Mouse (Mus musculus): ENCODE results near the gene St6galnac3.

The St6galnac3 gene

GRCm38 (mm10) chr3:153353313-153354103, 371.5 kb downstream of the St6galnac3 start:
- no peak for DNase-seq (ENCODE audit: low spot score in 2 of 2)

DNA sequence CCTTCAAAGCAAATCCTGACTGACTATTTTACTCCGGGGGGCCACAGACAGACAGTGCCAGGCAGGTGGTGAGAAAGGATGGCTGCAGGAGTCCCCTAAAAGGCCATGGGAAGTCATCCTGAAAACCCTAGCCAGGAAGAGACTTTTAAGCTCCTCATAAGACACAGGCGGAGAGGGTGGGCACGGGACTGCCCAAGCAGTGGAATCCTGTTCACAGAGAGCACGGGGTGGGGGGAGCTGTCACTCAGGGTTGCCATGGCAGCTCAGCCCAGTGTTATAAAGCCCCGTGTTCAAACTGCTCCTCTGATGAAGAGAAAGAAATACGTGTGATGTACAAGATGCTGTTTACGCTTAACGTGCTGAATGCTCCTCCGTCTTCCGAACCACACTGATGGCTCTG, 375.0 kb downstream of the St6galnac3 start:
- no peak for DNase-seq (ENCODE audit: low spot score in 2 of 2)

DNA sequence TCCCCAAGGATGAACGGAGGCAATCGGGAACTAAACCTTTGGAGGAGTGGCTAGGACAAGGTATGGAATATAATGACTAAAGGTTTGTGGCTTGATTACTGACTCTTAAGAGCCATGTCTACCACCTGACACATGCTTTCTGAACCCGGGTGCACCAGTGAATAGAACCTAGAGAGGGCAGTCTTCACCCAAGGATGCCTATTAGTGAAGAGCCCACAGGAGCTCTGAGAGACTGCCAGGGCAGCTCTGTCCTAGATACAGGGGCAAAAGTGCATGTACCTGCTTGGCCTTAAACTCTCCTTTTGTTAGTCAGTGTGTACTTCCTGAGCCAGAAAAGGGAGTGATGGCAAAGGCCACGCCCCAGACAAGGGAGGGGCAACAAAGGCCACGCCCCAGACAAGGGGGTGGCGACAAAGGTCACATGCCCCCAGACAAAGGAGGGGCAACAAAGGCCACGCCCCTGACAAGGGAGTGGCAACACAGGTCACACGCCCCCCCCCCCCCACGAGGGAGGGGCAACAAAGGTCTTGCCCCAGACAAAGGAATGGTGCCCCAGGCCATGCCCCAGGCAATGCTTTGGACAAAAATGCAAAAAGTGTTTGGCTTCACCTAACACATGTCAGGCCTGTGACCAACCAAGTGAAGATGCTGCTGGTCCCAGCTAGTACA, 376.0 kb downstream of the St6galnac3 start:
- no peak for DNase-seq (ENCODE audit: low spot score in 2 of 2)

- no peak for DNase-seq (ENCODE audit: low spot score in 2 of 2)
Observed at GRCm38 (mm10) chr3:153344979-153345378, 380.0 kb downstream of the St6galnac3 start.

- DNase-seq (ENCODE audit: low spot score in 2 of 2), result no peak
Observed at GRCm38 (mm10) chr3:153339940-153340339, 385.0 kb downstream of the St6galnac3 start.

- DNase-seq (ENCODE audit: low spot score in 2 of 2), result no peak
Observed at GRCm38 (mm10) chr3:153339091-153339490, 385.9 kb downstream of the St6galnac3 start.

GRCm38 (mm10) chr3:153337779-153338178, 387.2 kb downstream of the St6galnac3 start:
- DNase-seq (ENCODE audit: low spot score in 2 of 2), result no peak

GRCm38 (mm10) chr3:153337221-153337620, 387.8 kb downstream of the St6galnac3 start:
- DNase-seq (ENCODE audit: low spot score in 2 of 2), result no peak

DNA sequence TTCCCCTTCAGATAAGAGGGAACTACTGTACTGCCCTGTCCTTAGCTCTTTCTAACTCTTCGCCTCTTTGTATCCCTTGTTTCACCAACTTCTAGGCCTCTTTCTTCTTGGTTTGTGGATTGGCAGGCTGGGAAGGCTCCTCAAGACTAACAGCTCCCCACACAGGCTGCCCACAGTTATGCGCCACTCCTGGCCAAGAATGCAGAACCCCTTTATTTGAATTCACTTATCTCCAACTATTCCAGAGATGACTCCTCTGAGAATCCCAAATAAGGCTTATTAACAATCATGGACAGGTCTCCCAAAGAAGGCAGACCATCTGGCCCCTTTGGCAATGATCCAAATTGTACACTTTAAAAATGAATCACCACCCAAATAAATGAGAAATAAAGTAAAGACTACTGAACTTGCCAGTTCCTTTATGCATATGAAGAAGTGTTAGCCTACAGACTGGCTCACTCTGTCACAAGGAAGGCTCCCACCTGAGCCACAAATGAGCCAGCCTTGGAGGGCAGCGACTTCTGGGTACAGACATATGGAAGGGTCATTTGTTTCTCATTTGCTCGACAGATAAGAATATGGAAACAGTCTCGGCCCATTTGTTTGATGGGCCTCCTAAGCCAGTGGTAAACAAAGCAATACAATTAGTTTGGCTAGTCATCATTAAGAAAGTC, 390.7 kb downstream of the St6galnac3 start:
- DNase-seq (ENCODE audit: low spot score in 2 of 2), result no peak

- no peak for DNase-seq (ENCODE audit: low spot score in 2 of 2)
Observed at GRCm38 (mm10) chr3:153324307-153324706, 400.7 kb downstream of the St6galnac3 start.

- DNase-seq (ENCODE audit: low spot score in 2 of 2), result no peak
Observed at GRCm38 (mm10) chr3:153323446-153323845, 401.5 kb downstream of the St6galnac3 start.

- no peak for DNase-seq (ENCODE audit: low spot score in 2 of 2)
Observed at GRCm38 (mm10) chr3:153313583-153313982, 411.4 kb downstream of the St6galnac3 start.

GRCm38 (mm10) chr3:153313167-153313566, 411.8 kb downstream of the St6galnac3 start:
- no peak for DNase-seq (ENCODE audit: low spot score in 2 of 2)

GRCm38 (mm10) chr3:153312006-153312405, 413.0 kb downstream of the St6galnac3 start:
- DNase-seq (ENCODE audit: low spot score in 2 of 2), result no peak

DNA sequence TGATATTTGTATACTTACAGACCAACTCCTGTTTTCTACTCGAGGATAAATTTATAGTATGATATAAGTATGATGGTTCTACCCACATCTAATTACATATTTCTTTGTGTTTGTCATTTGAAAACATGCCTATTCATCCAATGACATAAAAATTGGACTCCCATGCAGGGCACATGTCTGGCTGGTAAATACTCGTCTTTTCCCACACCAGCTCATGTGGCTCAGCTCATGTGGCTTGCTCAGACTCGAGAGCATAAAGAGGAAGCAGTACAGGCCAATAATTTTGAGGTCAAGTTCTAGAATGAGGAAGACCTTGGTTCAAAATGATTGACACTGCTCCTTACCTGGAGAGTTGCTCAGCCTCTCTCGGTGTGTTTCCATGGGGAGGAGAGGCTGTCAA, 416.6 kb downstream of the St6galnac3 start:
- DNase-seq (ENCODE audit: low spot score in 2 of 2), result no peak

DNA sequence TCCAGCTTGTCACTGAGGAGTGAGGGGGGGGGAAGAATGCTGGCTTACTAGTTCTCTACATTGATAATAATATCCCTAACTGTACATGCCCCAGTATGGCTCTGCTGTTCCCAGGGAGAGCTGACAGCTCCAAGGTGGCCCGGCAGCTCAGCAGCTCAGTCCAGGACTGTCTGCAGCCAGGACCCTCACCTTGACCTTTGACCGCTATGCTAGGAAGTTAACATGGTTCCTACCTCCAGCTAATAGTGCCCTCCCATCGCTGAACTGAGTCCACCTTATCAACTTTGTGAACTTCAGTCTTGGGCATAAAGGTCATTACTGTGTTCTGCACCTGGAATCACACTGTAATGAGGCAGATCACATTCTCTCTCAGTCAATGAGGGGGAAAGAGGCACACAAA, 419.8 kb downstream of the St6galnac3 start:
- DNase-seq (ENCODE audit: low spot score in 2 of 2), result no peak

DNA sequence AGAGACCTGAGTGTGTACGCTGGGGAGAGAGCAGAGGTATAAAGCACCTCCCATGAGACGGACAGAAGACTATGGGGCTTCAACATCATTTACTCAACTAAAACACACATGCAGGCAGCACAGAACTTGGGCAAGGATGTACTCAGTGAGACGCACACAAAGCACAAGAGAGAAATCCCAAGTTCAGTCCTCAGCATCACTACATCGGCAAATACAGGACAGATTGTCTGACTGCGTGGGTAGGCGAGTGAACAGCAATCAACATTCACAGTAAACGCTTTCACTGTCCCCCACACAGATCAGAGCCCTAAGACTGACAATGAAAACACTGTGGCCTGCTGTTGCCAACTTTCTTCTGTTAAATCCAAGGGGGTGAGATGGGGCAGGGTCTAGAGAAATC, 422.6 kb downstream of the St6galnac3 start:
- DNase-seq (ENCODE audit: low spot score in 2 of 2), result no peak

- DNase-seq (ENCODE audit: low spot score in 2 of 2), result no peak
Observed at GRCm38 (mm10) chr3:153296375-153297068, 428.5 kb downstream of the St6galnac3 start.

DNA sequence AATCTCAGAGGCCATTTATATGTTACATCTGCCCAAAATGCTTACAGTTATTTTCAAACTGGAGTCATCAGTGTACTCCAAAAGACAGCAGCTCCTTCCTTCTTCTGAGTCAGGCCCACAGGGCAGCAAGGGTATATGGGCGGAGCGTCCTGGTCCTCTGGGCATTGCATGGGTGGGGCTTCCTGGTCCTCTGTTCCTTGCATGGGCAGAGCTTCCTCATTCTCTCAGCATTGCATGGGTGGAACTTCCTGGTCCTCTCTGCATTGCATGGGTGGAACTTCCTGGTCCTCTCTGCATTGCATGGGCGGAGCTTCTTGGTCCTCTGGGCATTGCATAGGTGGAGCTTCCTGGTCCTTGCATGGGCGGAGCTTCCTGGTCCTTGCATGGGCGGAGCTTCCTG, 432.1 kb downstream of the St6galnac3 start:
- no peak for DNase-seq (ENCODE audit: low spot score in 2 of 2)

DNA sequence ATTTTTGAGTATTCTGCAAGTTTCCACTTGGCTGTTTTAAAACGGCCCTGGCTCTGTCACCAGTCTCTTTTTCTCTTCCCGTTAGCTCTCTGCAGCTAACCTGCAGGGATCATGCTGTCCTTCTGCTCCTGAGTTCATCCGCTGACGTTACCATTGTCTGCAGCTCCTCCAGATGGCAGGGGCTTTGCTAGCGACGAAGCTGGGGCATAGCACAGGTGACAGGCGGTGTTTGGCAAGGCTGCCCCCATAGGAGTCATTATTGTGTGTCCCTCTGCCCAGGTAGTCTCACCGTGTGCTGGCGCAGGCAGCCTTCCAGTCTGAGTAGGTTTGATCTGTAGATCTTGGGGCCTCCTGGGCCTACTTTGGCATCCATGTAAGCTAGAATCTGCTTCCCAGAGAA, 432.6 kb downstream of the St6galnac3 start:
- DNase-seq (ENCODE audit: low spot score in 2 of 2), result no peak

DNA sequence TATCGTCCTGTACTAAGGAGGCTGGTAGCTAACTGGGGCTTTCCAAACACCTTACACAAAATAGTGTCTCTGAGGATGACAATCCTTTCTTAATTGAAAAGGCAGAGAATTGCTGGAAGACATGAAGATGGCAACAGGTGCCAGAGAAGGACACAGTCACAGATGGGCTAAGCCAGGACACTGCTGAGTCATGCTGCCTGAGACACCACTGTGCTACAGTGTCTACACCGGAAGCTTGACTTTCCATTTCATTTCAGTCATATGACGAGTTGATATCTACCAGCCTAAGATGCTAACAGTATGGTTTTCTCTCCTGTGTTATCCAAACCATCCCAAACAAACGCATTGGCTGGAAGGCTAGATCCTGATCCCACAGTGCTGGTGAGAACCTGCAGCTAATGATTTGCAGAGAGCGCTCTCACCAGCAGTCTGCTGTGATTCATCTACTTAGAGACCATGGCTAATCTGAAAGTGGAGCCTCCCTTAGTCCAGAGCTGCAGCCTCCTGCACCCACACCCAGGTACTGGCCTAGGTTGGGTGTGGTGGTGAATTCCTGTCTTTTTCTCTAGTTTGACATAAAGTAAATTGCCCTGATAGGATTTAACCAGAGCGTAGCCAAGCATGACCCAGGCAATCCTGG, 433.4 kb downstream of the St6galnac3 start:
- no peak for DNase-seq (ENCODE audit: low spot score in 2 of 2)

DNA sequence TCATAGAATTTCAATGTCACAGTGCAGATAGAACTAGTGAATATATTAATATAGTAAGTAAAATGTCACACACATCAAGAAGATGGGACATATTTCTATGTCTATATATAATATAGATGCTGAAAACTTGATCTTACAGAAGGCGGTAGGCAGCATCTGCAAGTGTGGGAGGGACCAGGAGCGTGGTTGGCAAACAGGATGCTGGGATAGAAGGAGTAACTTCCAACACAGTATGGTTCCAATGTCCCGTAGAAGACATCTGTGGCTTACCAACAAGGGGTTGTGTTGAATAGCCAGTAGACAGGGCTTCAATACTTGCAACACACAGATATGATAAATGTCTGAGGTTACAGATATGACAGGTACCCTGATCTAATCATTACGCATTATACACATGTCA, 435.0 kb downstream of the St6galnac3 start:
- DNase-seq (ENCODE audit: low spot score in 2 of 2), result no peak
